Mouse (Mus musculus) MEL (cell line): ENCODE measurements around the gene Onecut3.

Source experiments
- CTCF ChIP-seq, 3 experiments: IDR thresholded peaks in 2 of 3; conservative IDR thresholded peaks in 1 of 3; 2 replicates each; pipeline ENCODE4 v1.5.1; 2011 to 2012; ENCODE audit warnings: low read length in 3 of 3, low read depth in 2 of 3, mild to moderate bottlenecking in 2 of 3, improper control_type of control experiment in 1 of 3, inconsistent platforms in 1 of 3, mixed read lengths in 1 of 3, moderate library complexity in 1 of 3; ENCODE audit not compliant: control insufficient read depth in 1 of 3, insufficient read depth in 1 of 3, poor library complexity in 1 of 3, severe bottlenecking in 1 of 3
- GATA1 ChIP-seq: IDR thresholded peaks from 2 replicates; pipeline ENCODE4 v1.6.1; 2011; ENCODE audit warnings: low read depth, low read length, improper control_type of control experiment
- KAT2A ChIP-seq: conservative IDR thresholded peaks from 2 replicates; pipeline ENCODE4 v1.6.1; 2012; ENCODE audit warnings: low read depth, low read length, improper control_type of control experiment, inconsistent platforms
- MAX ChIP-seq: IDR thresholded peaks from 2 replicates; pipeline ENCODE4 v1.6.1; 2011; ENCODE audit warnings: low read length, improper control_type of control experiment
- MXI1 ChIP-seq: IDR thresholded peaks from 2 replicates; pipeline ENCODE4 v1.6.1; 2011; ENCODE audit warnings: mild to moderate bottlenecking, low read depth, low read length, improper control_type of control experiment
- ZNF384 ChIP-seq: IDR thresholded peaks from 2 replicates; pipeline ENCODE4 v1.6.1; 2012; ENCODE audit warnings: low read depth, mild to moderate bottlenecking, inconsistent platforms, low read length, improper control_type of control experiment

DNA sequence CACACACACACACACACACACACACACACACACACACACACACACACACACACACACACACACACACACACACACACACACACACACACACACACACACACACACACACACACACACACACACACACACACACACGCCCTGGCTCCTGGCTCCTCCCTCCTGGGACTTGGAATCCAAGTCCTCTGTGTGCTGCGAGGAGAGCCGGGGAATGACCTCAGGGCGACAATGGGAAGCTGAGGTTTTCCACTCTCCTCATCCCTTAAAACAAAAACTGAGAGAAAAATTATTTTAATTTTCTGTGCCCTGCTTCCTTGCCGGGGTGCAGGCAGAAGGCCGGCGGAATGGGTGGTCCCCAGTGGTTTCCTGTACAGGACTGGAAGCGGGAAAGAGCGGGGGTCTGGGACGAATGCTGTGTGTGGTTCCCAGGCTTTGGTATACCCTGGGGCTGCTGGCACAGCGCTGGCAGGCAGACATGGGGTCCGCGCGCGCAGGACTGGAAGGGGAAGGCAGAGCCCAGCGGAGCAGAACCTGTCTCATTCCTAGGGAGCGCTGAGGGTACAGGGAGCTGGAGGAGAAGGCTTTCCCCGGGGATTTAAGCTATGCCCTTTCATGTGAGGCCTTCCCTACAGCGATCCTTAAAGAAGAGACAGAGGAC is 30.1 kb upstream of the Onecut3 start:
- no peak for TF ChIP-seq MAX
- no peak for TF ChIP-seq GATA1
- no peak for TF ChIP-seq MXI1
- TF ChIP-seq CTCF (IDR thresholded peaks at IDR 0.05 in 2 of 3, conservative IDR thresholded peaks at IDR 0.05 in 1 of 3; ENCODE audit: control insufficient read depth in 1 of 3, insufficient read depth in 1 of 3, low read depth in 2 of 3, low read length in 3 of 3, poor library complexity in 1 of 3, severe bottlenecking in 1 of 3), result no peak
- no peak for TF ChIP-seq KAT2A
- no peak for TF ChIP-seq ZNF384
